Mouse (Mus musculus) heart, embryonic 15.5 days (tissue): Measurements from ENCODE around the gene Prcd. TPM values are rescaled to one million over a fixed set of nuclear protein-coding genes. Genes with fewer than 3 reads are reported as not detected.

Source experiments
- ATAC-seq: fragments of 200-750 bp; cut with Nextera tagmentation; replicated peaks from 2 replicates; pipeline ENCODE4 v1.8.0; 2017; ENCODE audit warnings: low read depth, moderate TSS enrichment; ENCODE audit not compliant: insufficient number of reproducible peaks, insufficient read depth, low FRiP score
- H3K27ac ChIP-seq: fragments of 300-500 bp; sonication (generic); 2 replicates; pipeline ENCODE4 v1.5.1; 2015; ENCODE audit warnings: mild to moderate bottlenecking, inconsistent platforms
- H3K27me3 ChIP-seq: fragments of 300-500 bp; sonication (generic); 2 replicates; pipeline ENCODE4 v1.6.1; 2015; ENCODE audit warnings: inconsistent platforms
- H3K36me3 ChIP-seq: fragments of 300-500 bp; sonication (generic); 2 replicates; pipeline ENCODE4 v1.6.1; 2015; ENCODE audit warnings: mild to moderate bottlenecking, inconsistent platforms
- H3K4me1 ChIP-seq: fragments of 300-500 bp; sonication (generic); replicated peaks from 2 replicates; pipeline ENCODE4 v1.6.1; 2015; ENCODE audit warnings: inconsistent platforms
- H3K4me2 ChIP-seq: fragments of 300-500 bp; sonication (generic); 2 replicates; pipeline ENCODE4 v1.6.1; 2015; ENCODE audit warnings: inconsistent platforms, mild to moderate bottlenecking, moderate library complexity
- H3K4me3 ChIP-seq: fragments of 300-500 bp; sonication (generic); 2 replicates; pipeline ENCODE4 v1.5.1; 2015; ENCODE audit warnings: mild to moderate bottlenecking, inconsistent platforms
- H3K9ac ChIP-seq: fragments of 300-500 bp; sonication (generic); 2 replicates; pipeline ENCODE4 v1.6.1; 2015; ENCODE audit warnings: mild to moderate bottlenecking, inconsistent platforms
- H3K9me3 ChIP-seq: fragments of 300-500 bp; sonication (generic); replicated peaks from 2 replicates; pipeline ENCODE4 v1.6.1; 2016; ENCODE audit warnings: inconsistent platforms
- WGBS: fragments of 180-500 bp; shearing (Covaris S2); methylation state at CpG from one replicate; pipeline ENCODE4 v1.1.7; 2015; ENCODE audit warnings: mixed read lengths; 5-methylcytosine and 5-hydroxymethylcytosine counted together
- polyA plus RNA-seq: library from polyadenylated mRNA; unstranded; fragments of >200 nt; fragmentation: Nextera tagmentation; extraction: Ambion mirVana; gene quantifications from 2 replicates; pipeline ENCODE4 v1.2.1, GENCODE M21; 2015

The Prcd gene
- polyA plus RNA-seq, 1 experiment from 2014 or later: 1.4 TPM

GRCm38 (mm10) chr11:116618666-116619065, 34.7 kb upstream of the Prcd start:
- no peak for ATAC-seq
- H3K4me2 ChIP-seq: no peak overlapping the region
- 92% methylated on average over 7 of the region's 7 CpGs for WGBS
- H3K27ac ChIP-seq: no peak overlapping the region
- H3K27me3 ChIP-seq: no peaks in the 10 kb centered on the region
- no peaks in the 10 kb centered on the region for H3K9me3 ChIP-seq
- H3K36me3 ChIP-seq: no peaks in the 10 kb centered on the region
- no peak overlapping the region for H3K4me3 ChIP-seq
- H3K9ac ChIP-seq: no peak overlapping the region
- H3K4me1 ChIP-seq: peaks cover 86% of the 10 kb centered on the region

DNA sequence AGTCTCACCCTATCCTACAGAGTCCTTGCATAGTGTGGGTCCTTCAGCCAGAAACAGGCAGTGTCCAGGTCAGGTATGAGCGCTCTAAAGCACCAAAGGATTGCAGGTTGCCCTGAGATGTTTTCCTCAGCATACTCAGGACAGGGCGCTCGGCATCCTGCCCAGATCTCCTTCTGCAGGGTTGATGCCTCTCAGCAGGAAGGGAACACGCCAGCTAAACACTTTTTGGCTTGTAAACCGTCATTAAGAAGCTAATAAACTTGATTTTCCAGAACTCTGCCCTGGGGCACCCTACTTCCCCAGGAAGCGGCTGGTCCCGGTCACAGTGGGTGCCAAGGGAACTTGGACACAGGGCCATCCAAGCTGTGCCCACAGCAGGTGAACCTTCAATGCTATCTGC, 34.2 kb upstream of the Prcd start:
- Histone ChIP-seq H3K27me3 (no peaks in the 10 kb centered on the region), H3K36me3 (no peaks in the 10 kb centered on the region), H3K9me3 (no peaks in the 10 kb centered on the region), H3K9ac (no peak overlapping the region), H3K4me3 (no peak overlapping the region), H3K4me2 (no peak overlapping the region), H3K27ac (no peak overlapping the region), H3K4me1 (peaks cover 88% of the 10 kb centered on the region)
- 88% methylated on average over 7 of the region's 7 CpGs for WGBS
- ATAC-seq: no peak

DNA sequence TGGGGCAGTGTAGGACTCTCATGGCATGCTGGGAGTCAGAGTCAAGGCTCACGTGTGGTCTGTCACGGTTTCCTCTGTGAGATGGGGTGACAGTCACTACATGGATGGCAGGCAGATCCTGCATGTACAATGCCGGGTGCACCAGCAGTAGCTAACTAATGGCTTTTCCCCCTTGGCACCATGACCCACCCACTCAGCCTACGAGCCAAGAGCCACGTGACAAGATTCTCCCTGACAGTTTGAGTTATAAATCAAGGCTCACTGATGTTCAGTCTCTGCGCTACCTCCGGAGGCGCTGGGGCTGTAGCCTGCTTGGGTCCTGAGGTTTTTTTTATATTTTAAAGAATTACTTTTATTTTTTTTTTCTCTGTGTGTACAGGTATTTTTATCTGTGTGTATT, 33.8 kb upstream of the Prcd start:
- no peaks in the 10 kb centered on the region for H3K27me3 ChIP-seq
- no peak overlapping the region; the same call in 1 of the 2 replicates for H3K4me2 ChIP-seq
- no peaks in the 10 kb centered on the region for H3K36me3 ChIP-seq
- no peaks in the 10 kb centered on the region for H3K9me3 ChIP-seq
- H3K9ac ChIP-seq: no peak overlapping the region
- H3K4me1 ChIP-seq: peaks cover 90% of the 10 kb centered on the region
- 68% methylated on average over 8 of the region's 8 CpGs for WGBS
- no peak overlapping the region for H3K4me3 ChIP-seq
- ATAC-seq: no peak
- no peak overlapping the region for H3K27ac ChIP-seq

- no peak overlapping the region; the same call in 1 of the 2 replicates for H3K4me2 ChIP-seq
- WGBS: 27% methylated on average over 9 of the region's 9 CpGs
- no peaks in the 10 kb centered on the region for H3K9me3 ChIP-seq
- H3K4me3 ChIP-seq: no peak overlapping the region
- H3K27ac ChIP-seq: peak overlapping the region; percentile 79
- no peaks in the 10 kb centered on the region for H3K36me3 ChIP-seq
- ATAC-seq: no peak
- H3K9ac ChIP-seq: no peak overlapping the region
- peaks cover 90% of the 10 kb centered on the region for H3K4me1 ChIP-seq
- no peaks in the 10 kb centered on the region for H3K27me3 ChIP-seq
Measured at GRCm38 (mm10) chr11:116620073-116620472, 33.3 kb upstream of the Prcd start.

GRCm38 (mm10) chr11:116620559-116621253, 32.6 kb upstream of the Prcd start:
- no peaks in the 10 kb centered on the region for H3K27me3 ChIP-seq
- H3K27ac ChIP-seq: peak overlapping the region; percentile 79
- 0 out of 2 replicates have a peak overlapping the region, but pooled peaks have one; percentile 7 for H3K4me3 ChIP-seq
- no peak overlapping the region; the same call in 1 of the 2 replicates for H3K9ac ChIP-seq
- no peaks in the 10 kb centered on the region for H3K9me3 ChIP-seq
- peak overlapping the region; percentile 91 for H3K4me2 ChIP-seq
- WGBS: 56% methylated on average over 10 of the region's 10 CpGs
- ATAC-seq: no peak
- H3K36me3 ChIP-seq: no peaks in the 10 kb centered on the region
- peaks cover 91% of the 10 kb centered on the region for H3K4me1 ChIP-seq

DNA sequence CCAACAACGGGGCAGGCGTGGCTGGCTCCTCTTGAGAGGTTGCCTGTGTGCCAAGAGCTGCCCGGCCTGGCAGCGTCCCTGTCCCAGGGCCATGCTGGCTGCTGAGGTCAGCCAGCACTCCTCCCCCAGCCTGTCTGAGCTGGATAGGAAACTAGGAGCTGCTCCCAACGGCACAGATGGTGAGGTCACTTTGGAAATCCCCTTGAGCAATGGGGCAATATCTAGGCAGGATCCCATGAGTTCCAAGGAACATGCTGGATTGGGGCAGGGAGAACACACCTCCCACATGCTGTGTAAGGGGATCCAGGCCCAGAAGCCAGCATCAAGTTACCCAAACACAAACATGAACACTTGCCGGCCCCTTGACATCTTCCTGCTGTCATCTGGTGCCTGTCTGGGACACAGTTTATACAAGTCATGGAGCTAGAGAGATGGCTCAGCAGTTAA, 32.1 kb upstream of the Prcd start:
- Histone ChIP-seq H3K4me2 (peak overlapping the region; percentile 91), H3K27me3 (no peaks in the 10 kb centered on the region), H3K9me3 (no peaks in the 10 kb centered on the region), H3K4me1 (peaks cover 85% of the 10 kb centered on the region), H3K27ac (peak overlapping the region; percentile 79), H3K36me3 (no peaks in the 10 kb centered on the region), H3K9ac (peak overlapping the region; percentile 6), H3K4me3 (peak overlapping the region; percentile 7; the same call in 1 of the 2 replicates)
- WGBS: 8% methylated on average over 6 of the region's 6 CpGs
- peak; percentile 33 for ATAC-seq

- Histone ChIP-seq H3K9me3 (no peaks in the 10 kb centered on the region), H3K9ac (peak overlapping the region; percentile 90), H3K36me3 (no peaks in the 10 kb centered on the region), H3K4me2 (peak overlapping the region; percentile 91), H3K27me3 (no peaks in the 10 kb centered on the region), H3K4me1 (peaks cover 76% of the 10 kb centered on the region), H3K4me3 (peak overlapping the region; percentile 89), H3K27ac (peak overlapping the region; percentile 66)
- 6% methylated on average over 40 of the region's 40 CpGs for WGBS
- no peak for ATAC-seq
Measured at GRCm38 (mm10) chr11:116623281-116624124, 29.8 kb upstream of the Prcd start.

GRCm38 (mm10) chr11:116624131-116624832, 29.1 kb upstream of the Prcd start:
- Histone ChIP-seq H3K4me1 (peaks cover 77% of the 10 kb centered on the region), H3K36me3 (no peaks in the 10 kb centered on the region), H3K27ac (peak overlapping the region; percentile 66)

DNA sequence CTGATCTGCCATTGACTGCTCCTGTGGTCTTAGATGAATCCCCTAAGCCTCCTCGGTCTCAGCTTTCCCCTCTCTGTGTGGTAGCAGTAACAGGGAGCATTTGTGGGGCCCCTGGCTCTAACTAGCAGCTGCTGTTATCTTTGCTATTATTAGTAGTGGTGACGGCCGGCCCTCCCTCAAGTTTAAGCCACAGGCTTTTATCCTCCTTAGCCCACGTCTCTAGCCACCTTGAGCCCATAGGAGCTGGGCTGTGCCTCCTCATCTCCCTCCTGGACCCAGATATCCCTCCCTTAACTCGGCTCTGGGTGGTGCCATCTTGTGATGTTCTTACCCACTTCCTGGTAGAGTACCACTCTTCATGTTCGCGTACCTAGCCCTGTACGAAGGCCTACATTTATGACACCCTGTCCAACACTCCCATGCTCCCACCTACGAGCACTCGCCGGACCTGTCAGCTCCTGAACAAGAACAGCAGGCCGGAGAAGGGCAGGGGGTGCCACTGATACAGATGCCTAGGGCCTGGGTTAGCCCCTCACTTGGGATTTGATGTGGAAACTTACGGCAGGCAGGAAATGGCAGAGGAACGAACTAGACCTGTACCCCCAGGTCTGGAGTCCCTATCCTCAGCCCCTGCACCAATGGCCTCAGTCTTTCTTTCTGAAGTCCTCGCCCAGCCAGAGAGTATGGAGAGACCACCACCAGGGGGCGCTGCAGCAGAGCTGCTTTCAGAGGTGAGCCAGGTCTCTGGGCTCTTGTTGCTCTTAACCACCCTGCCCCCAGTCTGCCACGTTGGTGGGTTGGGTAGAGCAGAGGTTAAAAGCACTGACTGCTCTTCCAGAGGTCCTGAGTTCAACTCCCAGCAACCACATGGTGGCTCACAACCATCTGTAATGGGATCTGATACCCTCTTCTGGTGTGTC, 28.0 kb upstream of the Prcd start:
- 55% methylated on average over 17 of the region's 17 CpGs for WGBS
- no peaks in the 10 kb centered on the region for H3K36me3 ChIP-seq
- H3K9ac ChIP-seq: no peak overlapping the region
- H3K4me3 ChIP-seq: no peak overlapping the region
- no peak for ATAC-seq
- no peaks in the 10 kb centered on the region for H3K27me3 ChIP-seq
- peak overlapping the region; percentile 31; the same call in 1 of the 2 replicates for H3K27ac ChIP-seq
- no peaks in the 10 kb centered on the region for H3K9me3 ChIP-seq
- H3K4me2 ChIP-seq: peak overlapping the region; percentile 91; the same call in 1 of the 2 replicates
- peaks cover 74% of the 10 kb centered on the region for H3K4me1 ChIP-seq

More at GRCm38 (mm10) chr11:116624131-116624832, 29.1 kb upstream of the Prcd start:
- Histone ChIP-seq H3K4me2 (peak overlapping the region; percentile 91), H3K27me3 (no peaks in the 10 kb centered on the region), H3K4me3 (peak overlapping the region; percentile 89), H3K9ac (peak overlapping the region; percentile 90), H3K9me3 (no peaks in the 10 kb centered on the region)
- 11% methylated on average over 42 of the region's 42 CpGs for WGBS
- ATAC-seq: peak; percentile 65

DNA sequence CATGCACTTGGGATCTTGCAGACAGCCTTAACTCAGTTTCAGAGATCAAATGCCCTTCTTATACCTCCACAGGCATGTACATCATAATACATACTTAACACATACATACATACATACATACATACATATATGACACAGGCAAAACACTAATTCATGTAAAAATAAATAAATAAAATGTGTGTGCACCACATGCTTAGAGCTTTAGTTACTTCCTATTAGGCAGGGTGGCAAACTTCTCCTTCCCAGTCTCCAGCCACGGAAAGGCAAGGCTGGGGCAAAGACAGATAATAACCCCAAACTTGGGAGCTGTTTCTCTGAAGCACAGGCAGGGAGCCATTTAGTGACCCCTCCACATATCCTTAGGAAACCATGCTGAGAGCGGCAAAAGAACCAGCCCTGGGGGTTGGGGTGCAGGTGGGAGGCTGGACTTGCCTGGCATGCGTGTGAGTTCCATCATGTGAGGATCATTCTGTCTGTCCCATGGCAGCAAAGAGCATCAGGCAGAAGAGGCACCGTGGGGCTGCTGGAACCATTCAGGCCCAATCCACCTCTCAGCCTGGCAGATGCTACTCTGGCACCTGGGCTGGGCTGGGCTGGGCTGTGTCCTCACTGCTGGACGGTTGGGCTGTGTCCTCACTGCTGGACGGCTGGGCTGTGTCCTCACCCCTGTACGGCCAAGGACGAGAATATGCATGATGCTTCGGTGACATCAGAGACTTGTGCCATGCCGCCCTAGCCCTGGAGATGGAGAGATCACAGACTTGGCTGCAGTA, 26.8 kb upstream of the Prcd start, which contains the start of gene Rhbdf2:
TSS of gene Rhbdf2 (minus strand) at position 721 of the 773 bp plus-strand sequence.
- WGBS: 39% methylated on average over 10 of the region's 10 CpGs
- Histone ChIP-seq H3K9ac (no peak within 1 kb of the TSS), H3K4me1 (peaks cover 63% of the 10 kb centered on the region), H3K27ac (peak within 1 kb of the TSS; percentile 48), H3K27me3 (no peaks in the 10 kb centered on the region), H3K4me2 (no peak within 1 kb of the TSS), H3K9me3 (no peaks in the 10 kb centered on the region), H3K4me3 (no peak within 1 kb of the TSS), H3K36me3 (no peaks in the 10 kb centered on the region)
- no peak for ATAC-seq
